Mouse (Mus musculus) intestine, embryonic 16.5 days (tissue): Measurements from ENCODE around the gene 1190005I06Rik. TPM values are rescaled to one million over a fixed set of nuclear protein-coding genes. Genes with fewer than 3 reads are reported as not detected.
A peak's percentile ranks its signal among the peaks of the same experiment; 100 is the strongest.

Experiments
- ATAC-seq: fragments of 200-750 bp; cut with Nextera tagmentation; 2 replicates; pipeline ENCODE4 v1.8.0; 2017; ENCODE audit warnings: moderate TSS enrichment, moderate library complexity
- H3K27ac ChIP-seq: fragments of 300-500 bp; sonication (generic); 2 replicates; pipeline ENCODE4 v1.5.1; 2014; ENCODE audit warnings: mild to moderate bottlenecking, low read length
- H3K27me3 ChIP-seq: fragments of 300-500 bp; sonication (generic); replicated peaks from 2 replicates; pipeline ENCODE4 v1.6.1; 2014; ENCODE audit warnings: low read length, control low read depth, mixed read lengths; ENCODE audit not compliant: control insufficient read depth, insufficient read depth
- H3K36me3 ChIP-seq: fragments of 300-500 bp; sonication (generic); 2 replicates; pipeline ENCODE4 v1.6.1; 2014; ENCODE audit warnings: low read length, control low read depth; ENCODE audit not compliant: control insufficient read depth, insufficient read depth
- H3K4me1 ChIP-seq: fragments of 300-500 bp; sonication (generic); 2 replicates; pipeline ENCODE4 v1.6.1; 2014; ENCODE audit warnings: low read length, control low read depth, mixed read lengths; ENCODE audit not compliant: control insufficient read depth, insufficient read depth
- H3K4me2 ChIP-seq: fragments of 300-500 bp; sonication (generic); 2 replicates; pipeline ENCODE4 v1.6.1; 2014; ENCODE audit warnings: low read depth, low read length, control low read depth
- H3K4me3 ChIP-seq: fragments of 300-500 bp; sonication (generic); 2 replicates; pipeline ENCODE4 v1.5.1; 2014; ENCODE audit warnings: mild to moderate bottlenecking, low read length
- H3K9ac ChIP-seq: fragments of 300-500 bp; sonication (generic); 2 replicates; pipeline ENCODE4 v1.6.1; 2014; ENCODE audit warnings: low read depth, low read length
- H3K9me3 ChIP-seq: fragments of 300-500 bp; sonication (generic); 2 replicates; pipeline ENCODE4 v1.6.1; 2016; ENCODE audit warnings: low read length, control low read depth; ENCODE audit not compliant: control insufficient read depth
- WGBS: fragments of 180-500 bp; shearing (Covaris S2); extraction: QIAGEN DNeasy Blood & Tissue Kit; methylation state at CpG from one replicate; pipeline ENCODE4 v1.1.7; 2014; 5-methylcytosine and 5-hydroxymethylcytosine counted together
- polyA plus RNA-seq: library from polyadenylated mRNA; unstranded; fragments of >200 nt; fragmentation: Nextera tagmentation; extraction: Ambion mirVana; gene quantifications from 2 replicates; pipeline ENCODE4 v1.2.1, GENCODE M21; 2015

Gene 1190005I06Rik
- polyA plus RNA-seq, 1 experiment from 2014 or later: 1.9 TPM

GRCm38 (mm10) chr8:120594571-120594970, 52.9 kb downstream of the 1190005I06Rik start:
- H3K4me3 ChIP-seq: no peak overlapping the region
- H3K27ac ChIP-seq: no peak overlapping the region
- H3K9ac ChIP-seq: no peak overlapping the region
- WGBS: 88% methylated on average over 5 of the region's 5 CpGs
- peaks cover 6% of the 10 kb centered on the region; the same call in 1 of the 2 replicates for H3K4me1 ChIP-seq
- H3K36me3 ChIP-seq: no peaks in the 10 kb centered on the region
- 0 out of 2 replicates have a peak, but pooled peaks cover 3% of the 10 kb centered on the region for H3K9me3 ChIP-seq
- ATAC-seq: no peak
- no peak overlapping the region for H3K4me2 ChIP-seq
- H3K27me3 ChIP-seq: no peaks in the 10 kb centered on the region

- H3K9me3 ChIP-seq: 0 out of 2 replicates have a peak, but pooled peaks cover 3% of the 10 kb centered on the region
- H3K27me3 ChIP-seq: no peaks in the 10 kb centered on the region
- no peak for ATAC-seq
- peaks cover 10% of the 10 kb centered on the region for H3K4me1 ChIP-seq
- H3K4me3 ChIP-seq: no peak overlapping the region
- H3K4me2 ChIP-seq: no peak overlapping the region
- no peaks in the 10 kb centered on the region for H3K36me3 ChIP-seq
- H3K9ac ChIP-seq: no peak overlapping the region
- H3K27ac ChIP-seq: no peak overlapping the region
- WGBS: 49% methylated on average over 10 of the region's 10 CpGs
Observed at GRCm38 (mm10) chr8:120591587-120592292, 55.7 kb downstream of the 1190005I06Rik start.

GRCm38 (mm10) chr8:120589921-120590320, 57.5 kb downstream of the 1190005I06Rik start:
- no peak for ATAC-seq
- H3K36me3 ChIP-seq: no peaks in the 10 kb centered on the region; the same call in 1 of the 2 replicates
- peak overlapping the region; percentile 58 for H3K4me2 ChIP-seq
- 0 out of 2 replicates have a peak, but pooled peaks cover 3% of the 10 kb centered on the region for H3K9me3 ChIP-seq
- WGBS: 48% methylated on average over 2 of the region's 2 CpGs
- peaks cover 10% of the 10 kb centered on the region for H3K4me1 ChIP-seq
- peak overlapping the region; percentile 3; the same call in 1 of the 2 replicates for H3K27ac ChIP-seq
- no peaks in the 10 kb centered on the region for H3K27me3 ChIP-seq
- H3K9ac ChIP-seq: peak overlapping the region; percentile 54
- peak overlapping the region; percentile 50 for H3K4me3 ChIP-seq

GRCm38 (mm10) chr8:120588908-120589771, 58.3 kb downstream of the 1190005I06Rik start, which contains the start of gene Gins2:
Gins2 (minus strand) TSS chr8:120589304.
- no peaks in the 10 kb centered on the region for H3K9me3 ChIP-seq
- peak within 1 kb of the TSS; percentile 88 for H3K4me2 ChIP-seq
- peak within 1 kb of the TSS; percentile 43 for H3K27ac ChIP-seq
- under 1% methylated on average over 67 of the region's 67 CpGs for WGBS
- H3K4me1 ChIP-seq: peaks cover 10% of the 10 kb centered on the region
- H3K4me3 ChIP-seq: peak within 1 kb of the TSS; percentile 76
- no peaks in the 10 kb centered on the region; the same call in 1 of the 2 replicates for H3K36me3 ChIP-seq
- peak within 1 kb of the TSS; percentile 81 for H3K9ac ChIP-seq
- peak; percentile 99 for ATAC-seq
- no peaks in the 10 kb centered on the region for H3K27me3 ChIP-seq

GRCm38 (mm10) chr8:120585521-120585920, 61.9 kb downstream of the 1190005I06Rik start:
- Histone ChIP-seq H3K4me2 (no peak overlapping the region), H3K27me3 (no peaks in the 10 kb centered on the region), H3K27ac (no peak overlapping the region), H3K36me3 (peaks cover 10% of the 10 kb centered on the region), H3K4me1 (peaks cover 10% of the 10 kb centered on the region), H3K4me3 (no peak overlapping the region), H3K9me3 (no peaks in the 10 kb centered on the region), H3K9ac (no peak overlapping the region)
- 87% methylated on average over 10 of the region's 10 CpGs for WGBS
- ATAC-seq: no peak

GRCm38 (mm10) chr8:120581811-120582210, 65.6 kb downstream of the 1190005I06Rik start:
- Histone ChIP-seq H3K9me3 (no peaks in the 10 kb centered on the region), H3K4me3 (no peak overlapping the region), H3K27me3 (no peaks in the 10 kb centered on the region), H3K9ac (no peak overlapping the region), H3K36me3 (peaks cover 29% of the 10 kb centered on the region), H3K4me1 (no peaks in the 10 kb centered on the region; the same call in 1 of the 2 replicates), H3K27ac (no peak overlapping the region), H3K4me2 (no peak overlapping the region)
- ATAC-seq: no peak
- WGBS: 92% methylated on average over 8 of the region's 8 CpGs

GRCm38 (mm10) chr8:120581329-120581728, 66.1 kb downstream of the 1190005I06Rik start:
- H3K36me3 ChIP-seq: peaks cover 34% of the 10 kb centered on the region

GRCm38 (mm10) chr8:120580336-120581000, 67.0 kb downstream of the 1190005I06Rik start:
- Histone ChIP-seq H3K36me3 (peaks cover 39% of the 10 kb centered on the region), H3K27ac (no peak overlapping the region), H3K9me3 (no peaks in the 10 kb centered on the region), H3K9ac (no peak overlapping the region), H3K4me1 (no peaks in the 10 kb centered on the region; the same call in 1 of the 2 replicates), H3K4me3 (no peak overlapping the region), H3K27me3 (no peaks in the 10 kb centered on the region), H3K4me2 (no peak overlapping the region)
- 90% methylated on average over 8 of the region's 8 CpGs for WGBS
- no peak for ATAC-seq

More at GRCm38 (mm10) chr8:120581329-120581728, 66.1 kb downstream of the 1190005I06Rik start:
- Histone ChIP-seq H3K4me2 (no peak overlapping the region), H3K4me1 (no peaks in the 10 kb centered on the region; the same call in 1 of the 2 replicates), H3K9ac (no peak overlapping the region), H3K27me3 (no peaks in the 10 kb centered on the region), H3K27ac (no peak overlapping the region), H3K9me3 (no peaks in the 10 kb centered on the region), H3K4me3 (no peak overlapping the region)
- WGBS: 88% methylated on average over 12 of the region's 12 CpGs
- no peak for ATAC-seq

GRCm38 (mm10) chr8:120577821-120578220, 69.6 kb downstream of the 1190005I06Rik start:
- H3K27ac ChIP-seq: no peak overlapping the region
- no peak overlapping the region for H3K9ac ChIP-seq
- no peak overlapping the region for H3K4me2 ChIP-seq
- peaks cover 63% of the 10 kb centered on the region for H3K36me3 ChIP-seq
- no peaks in the 10 kb centered on the region for H3K9me3 ChIP-seq
- H3K4me3 ChIP-seq: no peak overlapping the region
- ATAC-seq: no peak
- no peaks in the 10 kb centered on the region for H3K4me1 ChIP-seq
- 90% methylated on average over 17 of the region's 17 CpGs for WGBS
- H3K27me3 ChIP-seq: no peaks in the 10 kb centered on the region
